Mouse (Mus musculus): Measurements from ENCODE around the gene Upp2.
A peak's percentile ranks its signal among the peaks of the same experiment; 100 is the strongest.

The Upp2 gene

GRCm38 (mm10) chr2:58551866-58552265, 15.2 kb upstream of the Upp2 start:
- DNase-seq (ENCODE audit: low spot score) = no peak

DNA sequence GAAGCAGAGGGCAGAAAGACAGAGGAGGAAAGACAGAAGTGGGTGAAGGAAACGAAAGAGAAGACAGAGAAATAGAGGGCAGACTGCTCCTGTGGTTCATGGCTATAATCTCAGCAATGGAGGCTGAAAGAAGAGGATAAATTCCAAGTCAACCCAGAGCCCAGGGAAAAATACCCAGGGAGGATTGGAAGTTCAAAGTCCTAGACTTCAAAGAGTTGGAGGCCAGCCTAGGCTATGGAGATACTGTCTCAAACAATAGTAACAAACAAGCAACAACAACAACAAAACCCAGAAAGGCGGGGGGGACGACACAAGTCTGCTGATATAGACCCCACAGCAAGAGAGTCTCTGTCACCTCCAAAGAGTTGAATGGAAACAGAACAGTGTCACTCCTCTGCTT, 14.8 kb upstream of the Upp2 start:
- DNase-seq (ENCODE audit: low spot score) = no peak

- no peak for DNase-seq (ENCODE audit: low spot score)
Measured at GRCm38 (mm10) chr2:58557045-58557845, 9.9 kb upstream of the Upp2 start.

DNA sequence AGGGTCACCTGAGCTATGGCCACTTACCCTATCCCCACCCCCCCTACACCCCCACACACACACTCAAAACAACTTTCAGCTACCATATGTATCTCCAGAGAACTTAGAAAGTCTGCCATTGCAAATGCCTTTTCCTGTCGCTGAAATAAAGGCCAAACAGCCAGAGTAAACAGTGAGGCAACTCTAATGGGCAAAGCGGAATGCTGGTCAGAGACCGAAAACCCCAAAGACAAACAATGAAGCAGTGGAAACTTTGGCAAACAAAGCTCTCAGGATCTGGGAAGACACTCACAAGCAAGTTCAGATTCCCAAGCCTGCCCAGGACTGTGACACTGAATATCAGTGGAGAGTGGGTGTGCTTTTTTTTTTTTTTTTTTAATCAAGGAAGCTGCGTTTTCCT, 5.0 kb upstream of the Upp2 start:
- peak; percentile 85 for DNase-seq (ENCODE audit: low spot score)

DNA sequence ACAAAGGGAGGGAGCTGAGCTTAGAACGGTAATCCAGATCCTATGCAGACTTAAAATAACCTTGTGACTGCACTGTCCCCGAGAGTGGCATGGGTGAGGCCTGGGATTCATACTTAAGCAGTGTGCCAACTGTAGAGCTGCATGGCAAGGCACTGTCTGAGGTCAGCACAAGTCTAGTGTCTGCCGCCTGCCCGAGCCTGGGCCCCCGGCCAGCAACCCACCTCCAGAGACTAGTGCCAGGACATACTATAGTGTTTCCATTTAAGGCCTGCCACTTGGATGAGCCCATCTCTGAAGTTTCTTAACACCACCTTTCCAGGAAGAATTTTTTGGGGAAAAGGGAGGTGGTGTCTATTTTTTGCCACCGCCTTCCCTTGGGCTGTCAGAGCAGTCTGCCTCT, 1.8 kb upstream of the Upp2 start:
- DNase-seq (ENCODE audit: low spot score) = peak; percentile 36

DNA sequence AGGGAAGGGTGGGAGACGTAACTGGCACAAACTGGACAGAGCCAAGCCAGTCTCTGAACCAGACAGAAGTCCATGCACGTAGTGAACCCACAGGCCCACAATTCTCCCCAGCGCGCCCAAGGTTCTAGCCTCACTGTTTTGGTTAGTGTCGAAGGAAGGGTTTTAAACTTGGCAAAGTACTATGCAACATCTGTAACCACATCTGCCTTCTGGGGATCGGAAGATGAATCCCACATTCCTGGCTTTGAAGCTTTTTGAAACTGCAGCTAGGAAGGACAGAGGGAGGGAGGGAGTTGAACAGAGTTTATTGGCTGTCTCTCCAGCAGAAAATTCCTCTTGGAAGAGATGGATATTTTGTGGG, 1.1 kb upstream of the Upp2 start:
- peak; percentile 48 for DNase-seq (ENCODE audit: low spot score)

DNA sequence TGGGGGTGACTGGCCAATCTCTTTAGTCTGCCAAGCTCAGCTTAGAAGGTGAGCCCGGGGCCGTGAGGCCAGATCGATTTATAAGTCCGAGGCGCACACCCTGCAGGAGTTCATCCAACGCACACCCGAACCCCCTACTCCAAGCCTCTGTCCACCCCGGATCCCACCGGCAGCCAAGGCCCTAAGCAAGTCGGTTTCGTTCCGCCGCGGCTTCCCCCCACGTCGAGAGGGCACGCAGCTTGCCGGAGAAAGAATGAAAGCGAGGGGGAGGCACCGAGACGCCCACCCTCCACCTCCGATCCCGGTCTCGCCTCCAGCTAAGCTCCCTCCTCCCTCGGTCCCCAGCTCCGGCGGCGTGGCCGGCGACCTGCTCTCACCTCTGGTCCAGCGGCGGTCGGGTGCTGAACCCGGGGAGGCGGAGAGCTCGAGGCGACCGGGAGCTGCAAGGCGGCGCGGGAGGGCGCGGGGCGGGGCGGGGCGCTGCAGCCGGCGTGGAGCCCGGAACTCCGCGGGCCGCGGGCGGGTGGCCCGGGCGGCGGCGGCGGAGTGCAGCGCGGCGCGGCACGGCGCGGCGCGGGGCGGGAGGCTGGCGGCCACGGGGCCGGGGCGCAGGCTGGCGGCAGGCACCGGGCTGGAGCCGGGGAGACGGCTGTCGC, 560 bp upstream of the Upp2 start:
- peak; percentile 65 for DNase-seq (ENCODE audit: low spot score)

GRCm38 (mm10) chr2:58567866-58568719, 995 bp downstream of the Upp2 start:
- DNase-seq (ENCODE audit: low spot score) = peak; percentile 23

GRCm38 (mm10) chr2:58568841-58569645, 1.9 kb downstream of the Upp2 start:
- no peak for DNase-seq (ENCODE audit: low spot score)

GRCm38 (mm10) chr2:58574167-58574566, 7.1 kb downstream of the Upp2 start:
- DNase-seq (ENCODE audit: low spot score) = no peak

- no peak for DNase-seq (ENCODE audit: low spot score)
Measured at GRCm38 (mm10) chr2:58586311-58586710, 19.2 kb downstream of the Upp2 start.

- no peak for DNase-seq (ENCODE audit: low spot score)
Measured at GRCm38 (mm10) chr2:58589637-58590036, 22.5 kb downstream of the Upp2 start.

DNA sequence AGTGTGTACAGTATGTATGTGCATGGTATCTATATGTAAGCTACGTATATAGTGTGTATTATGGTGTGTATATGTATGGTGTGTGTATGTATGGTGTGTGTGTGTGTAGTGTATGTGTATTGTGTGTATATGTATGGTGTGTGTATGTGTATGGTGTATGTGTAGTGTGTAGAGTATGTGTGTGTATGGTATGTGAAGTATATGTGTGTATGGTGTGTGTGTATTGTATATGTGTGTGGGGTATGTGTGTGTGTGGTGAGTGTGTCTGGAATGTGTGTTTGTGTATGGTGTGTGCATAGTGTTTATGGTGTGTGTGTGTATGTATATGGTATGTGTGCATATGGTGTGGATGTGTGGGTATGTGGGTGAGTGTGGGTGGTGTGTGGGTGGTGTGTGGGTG, 23.0 kb downstream of the Upp2 start:
- DNase-seq (ENCODE audit: low spot score) = no peak

DNA sequence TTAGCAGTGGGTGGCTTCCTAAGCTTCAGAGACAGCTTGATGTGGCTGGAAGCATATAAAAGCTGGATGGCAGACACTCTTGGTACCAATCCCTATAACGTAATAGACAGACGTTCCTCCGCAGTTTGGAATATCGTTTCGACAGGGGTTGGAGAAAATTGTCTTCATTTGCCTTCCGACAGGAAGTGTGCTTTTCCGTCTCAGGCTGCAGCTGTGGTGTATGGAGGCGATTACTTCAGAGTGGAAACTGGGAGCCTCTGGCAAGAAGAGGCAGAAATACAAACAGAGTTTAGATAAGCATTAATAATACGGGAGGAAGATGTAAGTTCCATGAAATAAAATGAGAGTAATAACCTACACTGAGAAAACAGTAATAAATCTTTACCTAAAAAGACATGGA, 28.3 kb downstream of the Upp2 start:
- no peak for DNase-seq (ENCODE audit: low spot score)

- peak; percentile 82 for DNase-seq (ENCODE audit: low spot score)
Measured at GRCm38 (mm10) chr2:58596774-58597342, 29.8 kb downstream of the Upp2 start.

DNA sequence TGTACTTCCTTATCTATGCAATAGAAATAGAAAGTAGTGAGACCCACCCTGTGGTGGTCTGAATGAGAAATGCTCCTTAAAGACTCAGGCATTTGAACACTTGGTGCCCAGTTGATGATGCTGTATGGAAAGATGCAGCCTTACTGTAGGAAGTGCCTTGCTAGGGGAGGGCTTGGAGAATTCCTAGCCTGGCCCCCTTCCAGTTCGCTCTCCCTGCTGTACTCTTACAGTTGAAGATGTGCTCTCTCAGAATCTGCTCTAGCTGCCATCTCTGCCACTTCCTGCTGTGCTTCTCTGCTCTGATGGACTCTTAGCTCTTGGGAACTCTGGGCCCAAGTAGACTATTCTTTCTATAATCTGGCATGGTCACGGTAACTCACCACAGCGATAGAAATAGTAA, 30.5 kb downstream of the Upp2 start:
- DNase-seq (ENCODE audit: low spot score) = no peak

DNA sequence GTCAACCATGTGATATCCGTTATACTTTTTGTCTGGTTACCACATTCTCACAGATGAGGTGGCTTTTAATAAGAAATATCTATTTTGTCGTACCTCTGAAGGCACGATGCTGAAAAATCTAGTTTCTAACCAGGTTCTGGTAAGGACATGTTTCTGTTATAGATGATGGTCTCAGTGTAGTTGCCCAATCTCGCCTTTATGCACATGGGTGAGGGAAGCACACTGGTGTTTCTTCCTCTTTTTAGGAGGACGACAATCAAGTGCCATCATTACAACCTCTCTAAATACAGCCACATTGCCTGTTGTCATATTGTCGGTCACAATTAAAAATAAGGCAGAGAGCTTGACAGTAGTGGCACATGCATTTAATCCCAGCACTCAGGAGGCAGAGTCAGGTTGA, 32.5 kb downstream of the Upp2 start:
- DNase-seq (ENCODE audit: low spot score) = no peak

GRCm38 (mm10) chr2:58601382-58601781, 34.3 kb downstream of the Upp2 start:
- DNase-seq (ENCODE audit: low spot score) = no peak

GRCm38 (mm10) chr2:58603379-58603778, 36.3 kb downstream of the Upp2 start:
- DNase-seq (ENCODE audit: low spot score) = no peak

GRCm38 (mm10) chr2:58604791-58605190, 37.7 kb downstream of the Upp2 start:
- DNase-seq (ENCODE audit: low spot score) = no peak

- no peak for DNase-seq (ENCODE audit: low spot score)
Measured at GRCm38 (mm10) chr2:58613720-58614119, 46.6 kb downstream of the Upp2 start.

GRCm38 (mm10) chr2:58614851-58615250, 47.8 kb downstream of the Upp2 start:
- no peak for DNase-seq (ENCODE audit: low spot score)
